Mouse (Mus musculus): Measurements from ENCODE around the gene Rtel1.
"Not testable (repeated sequence)": the region's sequence is repeated elsewhere in the genome, so short reads cannot be mapped to it uniquely, and the experiment has no call there.

Rtel1 gene

DNA sequence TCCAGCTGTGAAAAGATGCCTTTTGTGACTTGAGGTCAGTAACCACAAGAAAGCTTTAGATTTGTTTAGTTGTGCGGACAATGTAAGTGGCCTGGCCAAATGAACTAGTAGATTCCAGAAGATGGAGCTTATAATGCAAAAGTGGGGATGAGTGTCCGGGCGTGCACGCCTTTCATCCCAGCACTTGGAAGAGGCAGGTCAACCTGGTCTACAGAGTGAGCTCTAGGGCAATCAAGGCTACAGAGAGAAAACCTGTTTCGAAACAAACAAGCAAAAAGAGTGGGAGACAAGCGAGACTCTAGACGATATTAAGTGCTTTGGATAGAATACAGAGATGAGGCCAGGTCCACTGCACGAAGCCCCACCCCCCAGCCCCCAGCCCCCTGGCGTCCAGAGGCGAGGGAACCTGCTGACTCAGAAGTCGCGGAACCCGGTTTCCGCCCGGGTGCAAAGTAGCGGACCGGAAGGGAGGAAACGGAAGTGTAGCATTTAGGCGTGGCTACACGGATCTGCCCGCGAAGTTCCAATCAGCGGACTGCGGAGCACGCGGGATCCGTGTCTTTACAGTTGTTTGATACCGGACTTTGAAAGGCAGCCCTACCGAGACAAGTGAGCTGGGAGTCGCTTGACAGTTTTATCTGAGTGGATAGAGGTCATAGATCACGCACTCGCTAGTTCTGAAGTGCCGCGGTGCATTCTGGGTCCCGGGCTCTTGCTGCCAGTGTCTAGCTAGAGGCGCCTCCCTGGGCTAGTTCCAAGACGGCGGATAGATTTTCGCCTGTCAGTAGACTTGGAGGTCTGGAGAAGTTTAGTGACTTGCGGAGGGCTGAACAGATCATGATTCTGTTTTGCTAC is at the start of gene Rtel1:
Rtel1 (plus strand) TSS at position 492 of the 855 bp plus-strand sequence.
- in situ Hi-C loops (cut with MboI; ENCODE audit: unreplicated experiment in 2 of 2): loop anchor here in 1 of 2 experiments (25.0 kb wide), 1 partner anchor 1057 kb away; the partner anchor contains the start of genes Cables2 and Rps21

DNA sequence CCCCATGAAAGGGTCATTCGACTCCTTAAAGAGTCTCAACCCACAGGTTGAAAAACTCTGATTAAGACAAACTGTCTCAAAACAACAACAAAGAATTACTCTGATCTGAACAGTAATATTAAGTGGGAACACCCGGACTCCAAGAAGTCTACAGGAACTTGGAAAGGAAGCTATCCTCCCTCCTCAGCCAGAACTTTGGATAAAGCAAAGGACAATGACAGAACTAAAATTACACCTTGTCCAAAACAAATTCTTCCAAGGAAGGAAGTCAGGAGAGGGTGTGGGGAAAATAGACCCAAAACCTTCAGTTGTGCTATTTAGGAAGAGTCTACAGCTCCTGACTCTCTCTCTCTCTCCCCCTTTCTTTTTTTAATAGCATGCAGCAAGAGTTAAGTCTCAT is 47.4 kb upstream of the Rtel1 start:
- in situ Hi-C loops (cut with MboI; ENCODE audit: unreplicated experiment in 2 of 2): no loop called here

DNA sequence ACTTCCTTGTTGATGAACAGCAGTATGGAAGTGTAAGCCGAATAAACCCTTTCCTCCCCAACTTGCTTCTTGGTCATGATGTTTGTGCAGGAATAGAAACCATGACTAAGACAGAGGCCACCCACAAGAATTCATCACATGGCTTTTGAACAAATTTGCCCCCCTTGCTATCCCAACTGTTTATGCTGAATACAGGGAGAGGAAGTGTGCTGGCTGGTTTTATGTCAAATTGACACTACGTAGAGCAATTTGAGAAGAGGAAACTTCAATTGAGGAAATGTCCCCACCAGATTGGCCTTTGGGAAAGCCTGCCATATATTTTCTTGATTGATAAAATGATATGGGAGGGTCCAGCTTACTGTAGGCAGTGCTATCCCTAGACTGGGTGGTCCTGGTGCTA is 45.7 kb upstream of the Rtel1 start:
- in situ Hi-C loops (cut with MboI; ENCODE audit: unreplicated experiment in 2 of 2): no loop called here

DNA sequence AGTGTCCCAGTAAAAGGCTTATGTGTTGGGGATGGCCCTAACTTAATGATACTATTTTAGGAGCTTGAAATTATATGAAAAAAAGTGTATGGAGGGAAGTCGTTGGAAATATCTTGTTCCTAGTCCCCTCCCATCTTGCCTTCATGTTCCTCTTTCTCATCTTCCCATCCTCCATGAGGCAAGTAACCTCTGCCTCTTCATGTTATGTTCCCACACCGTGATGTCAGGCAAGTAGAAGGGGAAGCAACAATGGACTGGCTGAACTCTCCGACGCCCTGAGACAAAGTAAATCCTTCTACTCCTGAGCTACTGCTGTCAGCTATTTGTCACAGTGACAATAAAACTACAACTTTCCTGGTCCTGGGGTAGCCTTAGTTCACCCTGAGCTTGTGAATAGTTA is 44.9 kb upstream of the Rtel1 start:
- in situ Hi-C loops (cut with MboI; ENCODE audit: unreplicated experiment in 2 of 2): no loop called here

DNA sequence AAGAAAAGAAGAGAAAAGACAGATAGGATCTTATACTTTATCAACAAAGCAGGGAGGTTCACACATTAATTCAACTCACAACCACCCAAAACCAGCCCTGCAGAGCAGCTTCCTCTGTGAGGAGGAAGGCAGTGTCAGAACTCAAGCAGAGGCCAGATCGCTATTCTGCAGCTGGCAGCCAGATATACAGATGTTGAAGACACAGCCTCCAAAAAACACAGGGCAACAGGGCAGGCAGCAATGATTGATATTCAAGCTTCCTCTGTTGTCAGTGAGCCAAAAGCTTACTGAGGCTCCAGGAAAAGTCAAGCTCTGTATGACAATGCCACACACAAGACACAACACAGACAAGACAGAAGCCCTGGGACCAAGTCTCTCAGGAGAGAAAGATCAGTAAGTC is 42.8 kb upstream of the Rtel1 start:
- in situ Hi-C loops (cut with MboI; ENCODE audit: unreplicated experiment in 2 of 2): no loop called here

DNA sequence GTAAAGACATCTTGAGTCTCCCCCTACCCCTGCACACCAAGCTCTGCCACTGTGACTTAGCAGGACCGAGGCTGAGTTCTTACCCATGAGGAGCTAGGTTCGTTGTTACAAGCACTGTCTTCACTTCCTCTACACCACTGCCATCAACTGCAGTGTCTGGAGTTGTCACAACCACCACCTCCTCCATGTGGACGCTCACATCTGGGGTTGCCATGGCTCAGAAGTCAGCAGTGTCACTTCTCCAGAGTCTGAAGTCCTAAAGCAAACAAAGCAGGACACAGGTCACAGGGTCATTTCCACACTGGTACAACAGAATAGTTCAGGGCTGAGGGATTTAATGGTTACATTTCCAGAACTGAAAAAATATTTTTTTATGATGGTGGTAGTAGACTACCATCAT is 41.7 kb upstream of the Rtel1 start:
- in situ Hi-C loops (cut with MboI; ENCODE audit: unreplicated experiment in 2 of 2): no loop called here

DNA sequence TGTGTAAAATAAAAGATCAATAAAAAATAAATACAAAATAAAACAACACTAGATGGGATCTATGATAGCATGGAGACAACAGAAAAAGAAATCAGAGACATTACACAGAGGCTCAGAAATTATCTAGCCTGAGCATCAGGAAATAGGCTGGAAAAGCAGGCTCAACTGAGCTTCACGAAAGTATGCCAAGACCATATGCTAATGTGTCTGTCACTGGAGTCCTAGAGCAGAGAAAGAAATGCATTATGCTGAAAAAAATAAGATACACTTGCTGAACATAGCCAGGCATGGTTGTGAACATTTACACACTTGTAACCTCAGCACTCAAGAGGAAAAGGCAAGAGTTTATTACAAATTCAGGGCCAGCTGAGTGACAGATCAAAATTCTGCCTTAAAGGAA is 39.6 kb upstream of the Rtel1 start:
- in situ Hi-C loops (cut with MboI; ENCODE audit: unreplicated experiment in 2 of 2): no loop called here

DNA sequence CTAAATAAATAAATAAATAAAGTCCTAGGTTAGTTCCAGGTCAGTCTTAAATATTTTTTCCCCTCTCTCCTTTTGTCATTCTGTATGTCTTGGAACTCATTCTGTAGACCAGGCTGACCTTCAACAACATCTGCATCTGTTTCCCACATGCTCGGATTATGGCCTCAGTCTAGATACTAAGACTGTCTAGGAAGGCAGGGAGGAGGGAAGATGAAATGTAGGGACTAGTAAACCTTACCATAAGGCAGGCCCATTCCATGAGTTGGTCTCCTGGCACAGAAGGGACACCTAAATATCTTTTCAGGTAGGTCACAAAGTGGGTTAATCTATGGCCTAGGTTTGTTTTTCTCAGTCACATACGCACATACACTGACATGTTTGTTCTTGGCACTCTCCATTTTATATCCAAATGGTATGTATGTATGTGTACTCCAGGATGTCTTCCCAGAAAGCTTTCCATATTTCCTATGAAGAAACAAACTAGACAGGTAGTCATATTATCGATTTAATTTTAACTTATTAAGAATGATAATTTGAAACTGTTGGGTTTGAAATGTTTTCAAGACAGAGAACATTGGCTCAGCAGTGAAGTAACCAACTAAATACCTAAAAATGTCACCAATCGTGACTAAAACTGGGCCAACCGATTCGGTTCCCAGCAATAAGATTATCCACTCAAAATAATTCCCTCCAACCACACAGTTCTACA is 32.8 kb upstream of the Rtel1 start:
- in situ Hi-C loops (cut with MboI; ENCODE audit: unreplicated experiment in 2 of 2): no loop called here

DNA sequence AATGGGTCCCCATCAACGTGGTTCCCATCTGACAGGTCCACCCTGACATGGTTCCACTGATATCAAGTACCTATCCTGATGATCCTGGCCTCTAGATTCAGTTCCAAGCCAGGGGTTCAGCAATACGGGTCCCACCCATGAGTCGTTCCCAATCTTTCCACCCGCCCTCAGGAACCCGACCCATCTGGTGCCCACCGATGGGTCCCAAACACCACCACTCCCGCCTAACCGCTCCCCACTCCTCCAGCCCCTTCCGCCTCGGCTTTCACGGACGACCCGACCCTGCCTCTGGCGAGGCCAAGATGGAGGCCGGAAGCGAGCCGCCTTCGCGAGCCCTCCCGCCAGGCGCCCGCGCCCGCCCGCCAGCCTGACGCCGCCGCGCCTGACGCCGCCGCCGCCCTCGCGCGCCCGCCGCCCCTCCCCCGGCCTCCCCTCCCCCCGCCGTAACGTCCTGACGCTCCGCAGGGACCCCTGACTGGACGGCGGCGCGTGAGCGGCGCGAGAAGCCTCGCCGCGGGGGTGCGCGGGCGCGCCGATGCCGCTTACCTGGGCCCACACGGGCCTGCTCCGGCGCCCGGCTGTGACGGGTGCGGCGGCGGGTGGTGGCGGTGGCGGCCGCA is 32.1 kb upstream of the Rtel1 start:
- in situ Hi-C loops (cut with MboI; ENCODE audit: unreplicated experiment in 2 of 2): no loop called here

DNA sequence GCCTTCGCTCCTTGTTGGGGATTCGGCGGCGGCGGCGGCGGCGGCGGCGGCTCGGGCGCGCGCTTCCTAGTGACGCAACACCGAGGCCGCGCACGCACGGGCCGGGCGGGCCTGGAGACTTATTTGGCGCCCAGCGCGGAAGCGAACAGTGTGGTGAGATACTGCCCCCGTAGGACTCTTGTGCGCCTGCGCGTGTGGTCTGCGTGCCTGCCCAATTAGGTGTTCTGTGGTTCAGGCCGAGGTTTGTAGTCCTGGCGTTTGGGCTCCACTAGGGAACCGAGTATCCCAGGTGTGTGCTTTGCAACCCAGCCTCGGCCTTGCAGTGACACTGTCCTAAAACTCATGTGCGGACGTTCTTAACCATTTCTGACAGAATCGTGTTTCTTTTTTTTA is 31.6 kb upstream of the Rtel1 start, which contains the start of gene Gmeb2:
Gmeb2 (minus strand) TSS at position 78 of the 393 bp plus-strand sequence.
- in situ Hi-C loops (cut with MboI; ENCODE audit: unreplicated experiment in 2 of 2): not testable (repeated sequence)

DNA sequence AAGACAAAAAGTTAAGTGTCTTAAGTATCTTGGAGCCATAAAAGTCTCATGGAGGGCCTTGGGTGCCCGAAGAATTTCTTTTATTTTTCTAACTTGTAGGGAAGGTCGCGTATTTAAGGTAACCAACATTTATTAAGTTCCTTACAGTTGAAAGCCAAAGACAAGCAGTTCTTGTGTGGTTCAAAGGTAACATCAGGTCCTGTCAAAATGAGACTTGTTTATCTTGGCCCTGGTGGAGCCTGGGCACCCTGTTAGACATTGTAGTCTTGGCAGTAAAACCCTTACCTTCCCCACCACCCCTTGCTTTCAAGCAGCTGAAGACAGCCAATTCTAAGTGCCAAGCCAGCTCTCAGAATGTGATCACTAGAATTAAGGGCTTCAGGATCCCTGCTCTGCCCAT is 30.8 kb upstream of the Rtel1 start:
- in situ Hi-C loops (cut with MboI; ENCODE audit: unreplicated experiment in 2 of 2): no loop called here

DNA sequence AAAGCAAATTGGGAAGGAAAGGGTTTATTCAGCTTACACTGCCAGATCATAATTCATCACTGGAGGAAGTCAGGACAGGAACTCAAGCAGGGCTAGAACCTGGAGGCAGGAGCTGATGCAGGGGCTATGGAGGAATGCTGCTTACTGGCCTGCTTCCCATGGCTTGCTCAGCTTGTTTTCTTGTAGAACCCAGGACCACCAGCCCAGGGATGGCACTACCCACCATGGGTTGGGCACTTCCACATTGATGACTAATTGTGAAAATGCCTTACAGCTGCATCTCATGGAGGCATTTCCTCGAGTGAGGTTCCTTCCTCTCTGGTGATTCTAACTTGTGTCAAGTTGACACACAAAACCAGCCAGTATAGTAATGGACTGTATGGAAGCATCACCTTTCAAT is 28.6 kb upstream of the Rtel1 start:
- in situ Hi-C loops (cut with MboI; ENCODE audit: unreplicated experiment in 2 of 2): no loop called here

DNA sequence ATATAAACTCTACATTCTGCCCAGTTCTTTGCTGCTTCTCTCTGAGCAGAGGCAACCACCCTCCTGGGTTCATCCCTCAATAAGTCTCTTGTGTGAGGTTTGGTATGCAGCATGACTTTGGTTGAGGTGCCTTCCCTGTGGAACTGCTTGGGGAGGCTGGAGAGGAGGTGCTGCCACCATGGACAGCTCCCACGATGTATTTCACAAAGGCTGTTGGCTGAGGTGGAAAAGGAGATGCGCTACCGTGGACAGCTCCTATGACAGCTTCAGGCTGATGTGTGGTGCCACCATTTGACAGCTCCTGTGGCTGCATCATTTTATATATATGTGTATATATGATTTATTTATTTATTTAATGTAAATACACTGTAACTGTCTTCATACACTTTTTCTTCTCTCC is 17.5 kb upstream of the Rtel1 start:
- in situ Hi-C loops (cut with MboI; ENCODE audit: unreplicated experiment in 2 of 2): loop anchor here in 1 of 2 experiments (25.0 kb wide), 1 partner anchor 1040 kb away; the partner anchor contains the start of genes Cables2 and Rps21

DNA sequence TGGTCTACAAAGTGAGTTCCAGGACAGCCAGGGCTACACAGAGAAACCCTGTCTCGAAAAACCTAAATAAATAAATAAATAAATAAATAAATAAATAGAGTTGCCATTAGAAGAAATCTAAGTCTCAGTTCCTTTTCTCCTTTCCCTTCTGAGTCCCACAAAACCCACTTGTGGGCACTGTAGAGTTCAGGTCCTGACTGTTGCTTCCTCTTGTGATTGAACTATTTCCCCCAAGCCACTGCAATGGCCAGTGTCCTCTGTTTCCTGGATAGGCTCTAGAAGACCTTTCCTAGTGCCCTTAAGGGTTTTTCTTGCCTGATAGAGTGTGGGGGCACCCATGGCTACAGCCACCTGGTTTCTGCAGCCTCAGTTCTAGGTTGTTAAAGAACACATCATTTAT is 14.6 kb upstream of the Rtel1 start:
- in situ Hi-C loops (cut with MboI; ENCODE audit: unreplicated experiment in 2 of 2): loop anchor here in 1 of 2 experiments (25.0 kb wide), 1 partner anchor 1043 kb away; the partner anchor contains the start of genes Cables2 and Rps21

DNA sequence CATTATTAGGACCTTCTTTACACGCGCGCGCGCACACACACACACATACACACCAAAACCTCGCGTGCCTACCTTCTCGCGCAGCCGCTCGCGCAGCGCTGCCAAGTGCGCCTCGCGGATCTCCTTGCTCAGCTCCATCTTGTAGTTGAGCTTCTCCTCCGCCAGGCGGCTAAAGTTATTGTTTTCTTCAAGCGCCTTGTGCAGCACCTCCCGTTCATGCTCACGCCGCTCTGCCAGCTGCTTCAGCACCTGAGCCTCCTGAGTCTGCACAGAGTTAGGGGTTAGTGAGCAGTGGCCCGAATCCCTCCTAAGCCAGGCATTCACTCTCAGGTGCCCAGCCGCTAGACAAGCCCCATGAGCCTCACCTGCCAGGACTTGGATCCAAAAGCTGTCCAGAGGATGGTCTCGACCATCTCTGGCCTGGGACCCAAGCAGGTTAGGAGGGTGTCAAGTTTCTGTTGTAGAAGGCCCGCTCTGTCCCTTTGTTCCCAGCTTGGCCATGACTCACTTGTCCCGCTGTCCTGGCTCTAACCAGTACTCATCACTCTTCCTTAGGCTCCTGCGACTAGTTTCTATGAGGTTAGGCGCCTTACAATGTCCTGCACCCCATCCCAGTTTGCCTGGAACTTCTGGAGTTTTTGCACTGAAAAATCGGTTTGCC is 12.3 kb upstream of the Rtel1 start:
- in situ Hi-C loops (cut with MboI; ENCODE audit: unreplicated experiment in 2 of 2): loop anchor here in 1 of 2 experiments (25.0 kb wide), 1 partner anchor 1045 kb away; the partner anchor contains the start of genes Cables2 and Rps21

DNA sequence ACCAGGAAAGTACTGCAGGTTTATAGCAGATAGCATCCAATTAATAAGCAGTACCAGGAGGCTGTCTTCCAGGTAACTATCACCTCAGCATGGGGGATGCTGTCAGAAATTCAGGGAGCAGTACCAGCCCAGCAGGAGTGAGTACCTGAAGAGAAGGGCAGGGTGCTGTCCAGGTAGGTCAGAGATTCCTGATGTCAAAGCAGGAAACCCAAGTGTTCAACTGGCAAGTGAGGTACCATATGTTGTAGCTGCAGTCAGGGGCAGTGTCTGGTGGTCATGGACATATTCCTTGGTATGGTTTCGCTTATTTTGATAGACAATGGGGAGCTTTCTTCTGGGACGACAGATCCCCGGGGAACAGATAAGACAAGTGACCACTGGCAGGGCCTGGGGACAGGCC is 7.1 kb upstream of the Rtel1 start:
- in situ Hi-C loops (cut with MboI; ENCODE audit: unreplicated experiment in 2 of 2): loop anchor here in 1 of 2 experiments (25.0 kb wide), 1 partner anchor 1050 kb away; the partner anchor contains the start of genes Cables2 and Rps21

DNA sequence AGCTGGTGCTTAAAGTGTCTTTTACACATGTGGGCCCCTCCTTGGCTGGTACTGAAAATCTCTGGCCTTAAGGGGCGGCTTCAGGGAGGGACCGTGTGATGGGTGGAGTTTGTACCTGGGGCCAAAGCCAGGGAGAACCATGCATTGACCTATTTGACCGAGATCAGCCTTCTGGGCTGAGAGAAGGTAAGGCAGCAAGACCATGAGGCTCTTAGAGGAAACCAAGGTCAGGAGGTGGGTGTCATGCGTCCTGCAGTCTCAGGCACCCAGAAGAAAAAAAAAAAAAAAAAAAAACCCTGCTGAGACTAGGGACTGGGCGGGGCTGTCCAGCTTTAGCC is 6.6 kb upstream of the Rtel1 start:
- in situ Hi-C loops (cut with MboI; ENCODE audit: unreplicated experiment in 2 of 2): loop anchor here in 1 of 2 experiments (25.0 kb wide), 1 partner anchor 1051 kb away; the partner anchor contains the start of genes Cables2 and Rps21

DNA sequence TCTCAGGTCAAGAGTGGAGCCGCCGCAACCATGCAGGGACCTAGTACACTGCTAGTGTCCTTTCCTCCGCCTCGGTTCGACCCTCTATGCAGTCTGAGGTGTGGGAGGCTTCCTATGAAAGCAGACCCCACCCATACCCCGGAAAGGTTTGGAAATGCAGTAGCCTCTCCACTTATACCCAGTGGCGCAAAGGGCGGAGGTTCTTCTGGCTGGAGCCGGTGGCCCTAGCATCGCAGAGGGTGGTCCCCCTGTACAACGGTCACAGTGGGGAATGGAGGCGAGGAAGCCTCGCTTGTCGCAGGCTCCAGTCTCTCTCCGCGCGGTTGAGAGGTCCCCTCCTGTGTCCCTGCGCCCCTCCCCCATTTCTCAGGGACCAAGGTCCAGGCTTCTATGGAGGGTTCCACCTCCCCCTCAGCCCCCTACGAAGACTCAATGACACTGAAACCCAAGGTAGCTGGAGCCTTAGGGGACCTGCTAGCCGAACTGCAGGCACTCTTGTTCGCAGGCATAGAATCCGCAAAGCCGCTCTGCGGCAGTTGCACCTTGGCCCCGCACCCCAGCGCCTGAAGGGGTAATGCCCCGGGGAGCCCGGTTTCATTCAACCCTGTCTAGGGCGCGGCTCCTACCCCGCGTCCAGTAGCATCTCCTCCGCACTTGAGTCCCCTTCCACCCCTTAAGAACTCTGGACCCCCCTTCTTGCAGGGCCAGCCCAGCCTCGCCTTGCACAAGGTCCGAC is 6.0 kb upstream of the Rtel1 start:
- in situ Hi-C loops (cut with MboI; ENCODE audit: unreplicated experiment in 2 of 2): loop anchor here in 1 of 2 experiments (25.0 kb wide), 1 partner anchor 1051 kb away; the partner anchor contains the start of genes Cables2 and Rps21

DNA sequence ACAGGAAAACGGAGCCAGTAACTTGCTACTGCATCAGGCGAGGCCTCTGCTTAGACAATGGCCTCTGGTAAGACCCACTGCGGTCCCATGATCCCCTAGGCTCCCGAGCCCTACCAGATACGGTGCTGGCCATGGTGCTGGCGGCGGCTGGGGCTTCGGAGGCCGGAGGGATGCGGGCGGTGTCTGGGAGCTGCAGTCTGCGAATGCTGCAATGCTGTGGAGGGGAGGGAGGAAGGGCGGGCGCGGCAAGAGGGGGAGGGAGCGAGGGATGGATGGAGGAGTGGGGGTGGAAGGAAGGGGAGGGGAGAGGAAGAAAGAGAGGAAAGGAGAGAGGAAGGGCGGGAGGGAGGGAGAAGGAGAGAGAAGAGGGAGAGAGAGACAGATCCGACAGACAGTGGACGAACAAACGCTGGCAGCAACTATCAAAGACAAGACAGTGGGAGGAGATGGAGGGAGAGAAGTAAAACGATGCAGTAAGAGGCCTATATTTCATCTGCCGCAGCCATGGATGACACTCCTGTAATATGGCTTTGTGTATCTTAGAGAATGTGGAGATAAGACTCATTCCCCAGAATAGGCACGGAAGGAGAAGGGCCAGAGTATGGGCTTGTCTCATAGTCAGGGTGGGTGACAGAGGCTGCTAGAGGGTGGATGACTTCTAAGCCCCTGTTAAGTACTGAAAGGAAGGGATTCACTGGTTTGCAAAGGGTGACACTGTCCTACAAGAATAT is 5.3 kb upstream of the Rtel1 start, which contains the start of gene Stmn3:
Stmn3 (minus strand) TSS at position 421 of the 731 bp plus-strand sequence.
- in situ Hi-C loops (cut with MboI; ENCODE audit: unreplicated experiment in 2 of 2): loop anchor here in 1 of 2 experiments (25.0 kb wide), 1 partner anchor 1052 kb away; the partner anchor contains the start of genes Cables2 and Rps21

All from v-Abl transformed pro-B cells (cell line).